Mouse (Mus musculus) layer of hippocampus, postnatal 14 days (tissue): Measurements from ENCODE around the gene Nnmt. TPM values are rescaled to one million over a fixed set of nuclear protein-coding genes. Genes with fewer than 3 reads are reported as not detected.

ENCODE experiments used
- DNase-seq, 2 experiments: peaks; one replicate each; pipeline ENCODE4 v3.0.0; 2021 to 2022; ENCODE audit warnings: low spot score in 2 of 2, mixed read lengths in 1 of 2
- total RNA-seq, 2 experiments: library from RNA; stranded (reverse); gene quantifications; 2 replicates each; pipeline ENCODE4 v1.2.3; 2021

Nnmt gene
- total RNA-seq, 2 experiments from 2014 or later = 2.7 to 4.1 TPM

- no peak for DNase-seq
Measured at GRCm38 (mm10) chr9:48562388-48562787, 42.6 kb downstream of the Nnmt start.

GRCm38 (mm10) chr9:48559482-48560139 lies 45.3 kb downstream of the Nnmt start:
- peak; percentile 40 to 59 for DNase-seq

GRCm38 (mm10) chr9:48558637-48559036 lies 46.3 kb downstream of the Nnmt start:
- peak in 1 of 2 experiments; percentile 9 for DNase-seq

GRCm38 (mm10) chr9:48549056-48549455 lies 55.9 kb downstream of the Nnmt start:
- peak in 1 of 2 experiments; percentile 11 for DNase-seq

GRCm38 (mm10) chr9:48547233-48547632 lies 57.7 kb downstream of the Nnmt start:
- no peak for DNase-seq

Other genes with a start within 250 kb of the Nnmt start
- gene Rexo2, start 124.5 kb downstream of the Nnmt start, total RNA-seq = 10 to 100 TPM; 94.3 to 95.8 TPM
- 10 to 100 TPM; 34.0 to 38.9 TPM for gene Rbm7, start 109.9 kb downstream of the Nnmt start, total RNA-seq
- 10 to 100 TPM; 11.2 to 14.2 TPM for gene Gm5617, start 109.7 kb downstream of the Nnmt start, total RNA-seq
- gene Zbtb16, start 231.1 kb upstream of the Nnmt start, total RNA-seq = 10 to 100 TPM; 85.9 to 92.1 TPM